Mouse (Mus musculus) neural tube, embryonic 15.5 days (tissue): ENCODE results near the gene Eif4a1. TPM values are rescaled to one million over a fixed set of nuclear protein-coding genes. Genes with fewer than 3 reads are reported as not detected.

Experiments used
- ATAC-seq: fragments of 200-750 bp; cut with Nextera tagmentation; 2 replicates; pipeline ENCODE4 v1.8.0; 2017; ENCODE audit warnings: mild to moderate bottlenecking, moderate TSS enrichment, moderate library complexity; ENCODE audit not compliant: low FRiP score
- H3K27ac ChIP-seq: fragments of 300-500 bp; sonication (generic); replicated peaks from 2 replicates; pipeline ENCODE4 v1.5.1; 2015; ENCODE audit warnings: mild to moderate bottlenecking, inconsistent platforms
- H3K27me3 ChIP-seq: fragments of 300-500 bp; sonication (generic); replicated peaks from 2 replicates; pipeline ENCODE4 v1.6.1; 2015; ENCODE audit warnings: inconsistent platforms
- H3K36me3 ChIP-seq: fragments of 300-500 bp; sonication (generic); 2 replicates; pipeline ENCODE4 v1.6.1; 2015; ENCODE audit warnings: inconsistent platforms
- H3K4me1 ChIP-seq: fragments of 300-500 bp; sonication (generic); 2 replicates; pipeline ENCODE4 v1.6.1; 2015; ENCODE audit warnings: inconsistent platforms
- H3K4me2 ChIP-seq: fragments of 300-500 bp; sonication (generic); 2 replicates; pipeline ENCODE4 v1.6.1; 2015; ENCODE audit warnings: inconsistent platforms, mild to moderate bottlenecking, moderate library complexity
- H3K4me3 ChIP-seq: fragments of 300-500 bp; sonication (generic); replicated peaks from 2 replicates; pipeline ENCODE4 v1.5.1; 2015; ENCODE audit warnings: mild to moderate bottlenecking, inconsistent platforms
- H3K9ac ChIP-seq: fragments of 300-500 bp; sonication (generic); replicated peaks from 2 replicates; pipeline ENCODE4 v1.6.1; 2015; ENCODE audit warnings: mild to moderate bottlenecking, inconsistent platforms
- H3K9me3 ChIP-seq: fragments of 300-500 bp; sonication (generic); replicated peaks from 2 replicates; pipeline ENCODE4 v1.6.1; 2016; ENCODE audit warnings: inconsistent platforms
- WGBS: fragments of 180-500 bp; shearing (Covaris S2); methylation state at CpG from one replicate; pipeline ENCODE4 v1.1.7; 2015; ENCODE audit warnings: mixed read lengths; 5-methylcytosine and 5-hydroxymethylcytosine counted together
- polyA plus RNA-seq: library from polyadenylated mRNA; unstranded; fragments of >200 nt; fragmentation: Nextera tagmentation; extraction: Ambion mirVana; gene quantifications from 2 replicates; pipeline ENCODE4 v1.2.1, GENCODE M21; 2015

Eif4a1 gene
- polyA plus RNA-seq, 1 experiment from 2014 or later, result 477 TPM

GRCm38 (mm10) chr11:69684128-69684745 is 12.0 kb upstream of the Eif4a1 start:
- no peak overlapping the region for H3K27ac ChIP-seq
- H3K27me3 ChIP-seq, result no peaks in the 10 kb centered on the region; the same call in 1 of the 2 replicates
- no peak overlapping the region for H3K9ac ChIP-seq
- H3K4me3 ChIP-seq, result no peak overlapping the region
- H3K9me3 ChIP-seq, result no peaks in the 10 kb centered on the region
- H3K4me2 ChIP-seq, result no peak overlapping the region
- no peak for ATAC-seq
- H3K4me1 ChIP-seq, result peaks cover 55% of the 10 kb centered on the region
- H3K36me3 ChIP-seq, result peaks cover 9% of the 10 kb centered on the region
- 88% methylated on average over 12 of the region's 12 CpGs for WGBS

- H3K4me2 ChIP-seq, result peak overlapping the region; percentile 93
- 81% methylated on average over 7 of the region's 7 CpGs for WGBS
- H3K27me3 ChIP-seq, result no peaks in the 10 kb centered on the region; the same call in 1 of the 2 replicates
- H3K4me3 ChIP-seq, result no peak overlapping the region
- no peaks in the 10 kb centered on the region for H3K9me3 ChIP-seq
- H3K27ac ChIP-seq, result peak overlapping the region; percentile 95
- ATAC-seq, result no peak
- 0 out of 2 replicates have a peak overlapping the region, but pooled peaks have one; percentile 59 for H3K9ac ChIP-seq
- peaks cover 62% of the 10 kb centered on the region for H3K4me1 ChIP-seq
- H3K36me3 ChIP-seq, result peaks cover 15% of the 10 kb centered on the region
Observed at GRCm38 (mm10) chr11:69683576-69683975, 11.4 kb upstream of the Eif4a1 start.

GRCm38 (mm10) chr11:69682840-69683533 is 10.8 kb upstream of the Eif4a1 start:
- peak overlapping the region; percentile 93 for H3K4me2 ChIP-seq
- peak overlapping the region; percentile 95 for H3K27ac ChIP-seq
- no peaks in the 10 kb centered on the region; the same call in 1 of the 2 replicates for H3K27me3 ChIP-seq
- H3K4me1 ChIP-seq, result peaks cover 63% of the 10 kb centered on the region
- 14% methylated on average over 12 of the region's 12 CpGs for WGBS
- no peaks in the 10 kb centered on the region for H3K9me3 ChIP-seq
- H3K36me3 ChIP-seq, result peaks cover 20% of the 10 kb centered on the region
- peak overlapping the region; percentile 73 for H3K4me3 ChIP-seq
- peak; percentile 62 for ATAC-seq
- H3K9ac ChIP-seq, result peak overlapping the region; percentile 59

GRCm38 (mm10) chr11:69682209-69682839 is 10.1 kb upstream of the Eif4a1 start:
- H3K36me3 ChIP-seq, result peaks cover 25% of the 10 kb centered on the region
- no peaks in the 10 kb centered on the region; the same call in 1 of the 2 replicates for H3K27me3 ChIP-seq
- no peaks in the 10 kb centered on the region for H3K9me3 ChIP-seq
- peak overlapping the region; percentile 95 for H3K27ac ChIP-seq
- H3K4me1 ChIP-seq, result peaks cover 63% of the 10 kb centered on the region
- 0 out of 2 replicates have a peak, but pooled peaks have one; percentile 1 for ATAC-seq
- 26% methylated on average over 24 of the region's 24 CpGs for WGBS
- H3K4me3 ChIP-seq, result peak overlapping the region; percentile 73
- peak overlapping the region; percentile 59 for H3K9ac ChIP-seq
- peak overlapping the region; percentile 93 for H3K4me2 ChIP-seq

- peak within 1 kb of the TSS; percentile 93 for H3K4me2 ChIP-seq
- peak within 1 kb of the TSS; percentile 59 for H3K9ac ChIP-seq
- H3K27me3 ChIP-seq, result no peaks in the 10 kb centered on the region; the same call in 1 of the 2 replicates
- H3K27ac ChIP-seq, result peak within 1 kb of the TSS; percentile 95
- peak within 1 kb of the TSS; percentile 73 for H3K4me3 ChIP-seq
- peak; percentile 96 for ATAC-seq
- WGBS, result under 1% methylated on average over 78 of the region's 80 CpGs
- no peaks in the 10 kb centered on the region for H3K9me3 ChIP-seq
- H3K36me3 ChIP-seq, result peaks cover 32% of the 10 kb centered on the region
- peaks cover 58% of the 10 kb centered on the region for H3K4me1 ChIP-seq
Observed at GRCm38 (mm10) chr11:69681314-69682208, 9.3 kb upstream of the Eif4a1 start, which contains the start of gene Senp3. Senp3 (minus strand) TSS chr11:69682084.

GRCm38 (mm10) chr11:69680136-69680855 is 8.1 kb upstream of the Eif4a1 start:
- Histone ChIP-seq H3K9me3 (no peaks in the 10 kb centered on the region), H3K27ac (no peak overlapping the region), H3K4me2 (peak overlapping the region; percentile 93), H3K4me3 (peak overlapping the region; percentile 73), H3K4me1 (peaks cover 47% of the 10 kb centered on the region), H3K36me3 (peaks cover 45% of the 10 kb centered on the region), H3K27me3 (no peaks in the 10 kb centered on the region; the same call in 1 of the 2 replicates), H3K9ac (peak overlapping the region; percentile 59; the same call in 1 of the 2 replicates)
- ATAC-seq, result no peak
- 92% methylated on average over 30 of the region's 30 CpGs for WGBS

GRCm38 (mm10) chr11:69679144-69679543 is 6.9 kb upstream of the Eif4a1 start:
- Histone ChIP-seq H3K9me3 (no peaks in the 10 kb centered on the region), H3K4me1 (peaks cover 47% of the 10 kb centered on the region), H3K9ac (no peak overlapping the region), H3K4me2 (no peak overlapping the region; the same call in 1 of the 2 replicates), H3K4me3 (no peak overlapping the region), H3K27ac (no peak overlapping the region), H3K36me3 (peaks cover 56% of the 10 kb centered on the region), H3K27me3 (no peaks in the 10 kb centered on the region)
- WGBS, result 100% methylated on average over 1 of the region's 2 CpGs
- ATAC-seq, result no peak

- H3K9ac ChIP-seq, result peak overlapping the region; percentile 100
- H3K27me3 ChIP-seq, result no peaks in the 10 kb centered on the region
- WGBS, result 0% methylated on average over 42 of the region's 43 CpGs
- peaks cover 34% of the 10 kb centered on the region for H3K4me1 ChIP-seq
- H3K4me2 ChIP-seq, result peak overlapping the region; percentile 95
- peak overlapping the region; percentile 99 for H3K4me3 ChIP-seq
- no peaks in the 10 kb centered on the region for H3K9me3 ChIP-seq
- H3K36me3 ChIP-seq, result peaks cover 62% of the 10 kb centered on the region
- peak; percentile 26; the same call in 1 of the 2 replicates for ATAC-seq
- H3K27ac ChIP-seq, result peak overlapping the region; percentile 97
Observed at GRCm38 (mm10) chr11:69671726-69672124, 498 bp downstream of the Eif4a1 start.

GRCm38 (mm10) chr11:69670786-69671725 is 1.2 kb downstream of the Eif4a1 start:
- Histone ChIP-seq H3K4me2 (peak overlapping the region; percentile 95), H3K27ac (peak overlapping the region; percentile 97)

GRCm38 (mm10) chr11:69666665-69667005 is 5.6 kb downstream of the Eif4a1 start:
- H3K9ac ChIP-seq, result no peak overlapping the region
- no peaks in the 10 kb centered on the region for H3K27me3 ChIP-seq
- no peak overlapping the region for H3K4me3 ChIP-seq
- no peak for ATAC-seq
- 91% methylated on average over 3 of the region's 3 CpGs for WGBS
- H3K4me1 ChIP-seq, result peaks cover 38% of the 10 kb centered on the region
- H3K27ac ChIP-seq, result no peak overlapping the region
- no peaks in the 10 kb centered on the region for H3K9me3 ChIP-seq
- H3K36me3 ChIP-seq, result peaks cover 62% of the 10 kb centered on the region
- no peak overlapping the region for H3K4me2 ChIP-seq

More at GRCm38 (mm10) chr11:69670786-69671725, 1.2 kb downstream of the Eif4a1 start:
- Histone ChIP-seq H3K9ac (peak overlapping the region; percentile 100), H3K4me3 (peak overlapping the region; percentile 99), H3K4me1 (peaks cover 34% of the 10 kb centered on the region), H3K9me3 (no peaks in the 10 kb centered on the region), H3K27me3 (no peaks in the 10 kb centered on the region), H3K36me3 (peaks cover 62% of the 10 kb centered on the region)
- WGBS, result 1% methylated on average over 51 of the region's 61 CpGs
- peak; percentile 78 for ATAC-seq
